Comparison of ENCODE assay signal across 13 mouse cellular contexts in the genomic region with DNA sequence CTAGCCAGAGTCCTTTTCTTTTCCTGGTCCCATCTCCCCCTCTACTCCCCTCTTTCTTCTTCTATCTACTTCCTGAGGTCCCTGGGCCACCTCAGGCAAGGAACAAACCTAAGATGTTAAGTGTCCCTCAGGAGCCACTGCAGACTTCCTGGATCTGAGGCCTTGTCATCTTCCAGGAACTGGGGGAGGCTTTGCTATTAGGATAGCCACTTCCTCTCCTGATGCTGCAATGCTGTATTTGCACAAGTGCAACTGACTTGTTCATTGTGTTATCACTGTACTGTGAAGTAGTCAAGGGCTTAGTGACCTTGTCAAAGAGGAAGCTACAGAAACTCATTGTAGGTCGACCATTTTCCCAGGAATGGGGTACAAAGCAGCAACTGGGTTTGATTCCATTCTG. TPM values are rescaled to one million over a fixed set of nuclear protein-coding genes. Genes with fewer than 3 reads are reported as not detected.
"Had no signal": no experiment of that assay in that cellular context is flagged by ENCODE, and none has a peak within 500 bp of the region (broad histone marks: within the 10 kb centered on the region; RNA-seq: fewer than 3 reads in every experiment).

No protein-coding gene starts in this region.

- H3K4me1 ChIP-seq: limb, embryonic 12.5 days; midbrain, embryonic 12.5 days had no signal

- H3K4me3 ChIP-seq: limb, embryonic 12.5 days; midbrain, embryonic 12.5 days had no signal

- DNase-seq: kidney, adult 11 months; kidney, postnatal 10 days; kidney, postnatal 4 days; layer of hippocampus, postnatal 36 days; lung, embryonic 14.5 days; lung, postnatal 10 days; right cerebral cortex, postnatal 14 days; thymus, postnatal 36 days had no signal

- ATAC-seq: midbrain, embryonic 16.5 days had no signal

RNA-seq across cellular contexts. Expression of a gene that starts 21.8 kb away (rescaled TPM):
- total RNA-seq: liver, adult 2 months; megakaryocyte-erythroid progenitor cell, adult 5-6 weeks had no signal
- polyA plus RNA-seq: limb, embryonic 12.5 days had no signal
